Mouse (Mus musculus) spleen, adult 2 months (tissue): ENCODE measurements around the gene Gm7137.

Source experiments
- CTCF ChIP-seq: fragments of 200-500 bp; IDR thresholded peaks from 2 replicates; pipeline ENCODE4 v1.5.1; 2011; ENCODE audit warnings: mild to moderate bottlenecking, inconsistent platforms; ENCODE audit not compliant: insufficient read depth, insufficient read length, insufficient replicate concordance; ENCODE audit errors: extremely low read depth
- POLR2A ChIP-seq: fragments of 200-500 bp; IDR thresholded peaks from 2 replicates; pipeline ENCODE4 v1.6.1; 2011; ENCODE audit warnings: low read depth, low read length, inconsistent platforms

GRCm38 (mm10) chr10:77835647-77836046, 47.6 kb upstream of the Gm7137 start, which contains the start of gene Krtap10-10:
- no peak for TF ChIP-seq CTCF
- TF ChIP-seq POLR2A = no peak
